Mouse (Mus musculus) embryonic facial prominence, embryonic 11.5 days (tissue): ENCODE measurements around the gene Slc29a1. TPM values are rescaled to one million over a fixed set of nuclear protein-coding genes. Genes with fewer than 3 reads are reported as not detected.

Experiments
- ATAC-seq: fragments of 200-750 bp; cut with Nextera tagmentation; replicated peaks from 2 replicates; pipeline ENCODE4 v1.8.0; 2017; ENCODE audit warnings: low read depth; ENCODE audit not compliant: insufficient number of reproducible peaks, low FRiP score, low TSS enrichment
- DNase-seq: peaks from one replicate; pipeline ENCODE4 v3.0.0-alpha.2; 2015; ENCODE audit warnings: low spot score
- H3K27ac ChIP-seq: fragments of 300-500 bp; sonication (generic); replicated peaks from 2 replicates; pipeline ENCODE4 v1.5.1; 2014; ENCODE audit warnings: mild to moderate bottlenecking, low read depth, low read length, control low read depth
- H3K27me3 ChIP-seq: fragments of 300-500 bp; sonication (generic); 2 replicates; pipeline ENCODE4 v1.6.1; 2014; ENCODE audit warnings: mild to moderate bottlenecking, low read length, moderate library complexity, mixed read lengths; ENCODE audit not compliant: control insufficient read depth, insufficient read depth
- H3K36me3 ChIP-seq: fragments of 300-500 bp; sonication (generic); replicated peaks from 2 replicates; pipeline ENCODE4 v1.6.1; 2014; ENCODE audit warnings: low read depth, mild to moderate bottlenecking, low read length, moderate library complexity, mixed read lengths; ENCODE audit not compliant: control insufficient read depth, insufficient read depth
- H3K4me1 ChIP-seq: fragments of 300-500 bp; sonication (generic); 2 replicates; pipeline ENCODE4 v1.6.1; 2014; ENCODE audit warnings: low read length, mixed read lengths; ENCODE audit not compliant: control insufficient read depth, insufficient read depth
- H3K4me2 ChIP-seq: fragments of 300-500 bp; sonication (generic); 2 replicates; pipeline ENCODE4 v1.6.1; 2014; ENCODE audit warnings: low read depth, mild to moderate bottlenecking, control low read depth, low read length, moderate library complexity
- H3K4me3 ChIP-seq: fragments of 300-500 bp; sonication (generic); 2 replicates; pipeline ENCODE4 v1.5.1; 2014; ENCODE audit warnings: low read depth, low read length, control low read depth
- H3K9ac ChIP-seq: fragments of 300-500 bp; sonication (generic); replicated peaks from 2 replicates; pipeline ENCODE4 v1.6.1; 2014; ENCODE audit warnings: mild to moderate bottlenecking, control low read depth, low read length
- H3K9me3 ChIP-seq: fragments of 300-500 bp; sonication (generic); replicated peaks from 2 replicates; pipeline ENCODE4 v1.6.1; 2016; ENCODE audit warnings: mild to moderate bottlenecking, low read length, inconsistent platforms, mixed read lengths; ENCODE audit not compliant: control insufficient read depth
- WGBS: fragments of 180-500 bp; shearing (Covaris S2); extraction: QIAGEN DNeasy Blood & Tissue Kit; methylation state at CpG from one replicate; pipeline ENCODE4 v1.1.7; 2014; 5-methylcytosine and 5-hydroxymethylcytosine counted together
- polyA plus RNA-seq: library from polyadenylated mRNA; unstranded; fragments of >200 nt; fragmentation: Nextera tagmentation; extraction: Ambion mirVana; gene quantifications from 2 replicates; pipeline ENCODE4 v1.2.1, GENCODE M21; 2014

Gene Slc29a1
- polyA plus RNA-seq, 1 experiment from 2014 or later: 52.5 TPM

DNA sequence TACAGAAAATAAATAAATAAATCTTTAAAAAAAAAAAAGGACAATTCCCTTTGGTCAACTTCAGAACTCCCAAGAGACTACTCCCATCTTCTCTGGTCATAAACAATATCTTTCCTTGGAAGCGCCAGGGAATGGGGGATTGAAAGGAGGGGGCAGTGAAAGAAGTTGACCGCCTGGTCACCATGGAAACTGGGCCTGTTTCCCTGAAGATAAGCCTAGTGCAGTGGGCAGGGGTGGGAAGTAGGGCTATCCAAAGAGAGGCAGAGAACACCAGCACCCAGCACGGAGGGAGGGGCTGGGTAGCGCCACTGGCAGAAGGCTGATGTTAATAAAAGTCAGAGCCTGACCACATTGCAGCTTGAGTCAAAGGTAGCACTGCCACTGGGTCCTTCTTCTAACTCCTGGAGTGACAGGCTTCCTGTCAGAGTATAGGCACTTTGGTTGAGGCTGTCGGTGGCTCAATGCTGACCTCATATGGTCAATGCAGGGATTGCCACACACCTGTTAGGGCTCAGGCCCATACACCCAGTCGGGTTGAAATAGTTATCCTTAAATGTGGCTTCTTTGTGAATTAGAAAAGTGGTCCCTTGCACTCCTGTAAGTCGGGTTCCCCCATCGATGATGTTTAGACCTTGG lies 47.5 kb downstream of the Slc29a1 start:
- Histone ChIP-seq H3K4me3 (no peak overlapping the region), H3K9me3 (no peaks in the 10 kb centered on the region), H3K27me3 (peaks cover 11% of the 10 kb centered on the region), H3K36me3 (no peaks in the 10 kb centered on the region), H3K4me2 (no peak overlapping the region), H3K4me1 (peaks cover 5% of the 10 kb centered on the region; the same call in 1 of the 2 replicates), H3K9ac (no peak overlapping the region), H3K27ac (no peak overlapping the region)
- DNase-seq (peak; percentile 86), ATAC-seq (no peak)
- WGBS: 3% methylated on average over 8 of the region's 8 CpGs

DNA sequence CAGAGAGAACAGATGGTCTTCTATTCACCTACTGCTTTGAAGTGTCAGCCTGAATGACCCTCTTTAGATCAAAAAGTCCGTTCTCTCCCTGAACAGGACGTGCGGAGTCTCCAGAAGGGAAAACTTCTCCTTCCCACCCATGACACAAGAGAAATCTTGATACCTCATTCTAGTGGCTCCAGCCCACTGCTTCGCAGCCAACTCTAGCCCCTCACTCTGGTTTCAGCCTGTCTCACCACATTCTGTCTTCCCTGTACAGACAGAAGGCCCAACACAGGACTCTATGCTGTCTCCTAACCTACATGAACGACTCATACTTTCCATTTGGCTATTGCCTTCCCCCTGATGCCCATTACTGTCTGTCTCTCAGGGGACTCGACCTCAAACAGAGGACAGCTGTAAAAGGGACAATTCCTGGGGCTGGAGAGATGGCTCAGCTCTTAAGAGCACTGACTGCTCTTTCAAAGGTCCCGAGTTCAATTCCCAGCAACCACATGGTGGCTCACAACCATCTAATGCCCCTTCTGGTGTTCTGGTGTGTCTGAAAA lies 48.1 kb downstream of the Slc29a1 start:
- Histone ChIP-seq H3K9ac (no peak overlapping the region), H3K4me1 (peaks cover 4% of the 10 kb centered on the region; the same call in 1 of the 2 replicates), H3K27me3 (peaks cover 15% of the 10 kb centered on the region), H3K4me2 (no peak overlapping the region), H3K27ac (no peak overlapping the region), H3K9me3 (no peaks in the 10 kb centered on the region), H3K4me3 (no peak overlapping the region), H3K36me3 (no peaks in the 10 kb centered on the region; the same call in 1 of the 2 replicates)
- WGBS: 47% methylated on average over 7 of the region's 7 CpGs
- ATAC-seq (no peak), DNase-seq (no peak)

GRCm38 (mm10) chr17:45550253-45550652 lies 49.2 kb downstream of the Slc29a1 start:
- peak overlapping the region; percentile 88 for H3K4me2 ChIP-seq
- no peak for ATAC-seq
- H3K36me3 ChIP-seq: no peaks in the 10 kb centered on the region; the same call in 1 of the 2 replicates
- peaks cover 4% of the 10 kb centered on the region for H3K4me1 ChIP-seq
- peaks cover 25% of the 10 kb centered on the region for H3K27me3 ChIP-seq
- H3K27ac ChIP-seq: no peak overlapping the region
- DNase-seq: no peak
- peak overlapping the region; percentile 93; the same call in 1 of the 2 replicates for H3K4me3 ChIP-seq
- peak overlapping the region; percentile 93 for H3K9ac ChIP-seq
- WGBS: 31% methylated on average over 5 of the region's 5 CpGs
- H3K9me3 ChIP-seq: no peaks in the 10 kb centered on the region

DNA sequence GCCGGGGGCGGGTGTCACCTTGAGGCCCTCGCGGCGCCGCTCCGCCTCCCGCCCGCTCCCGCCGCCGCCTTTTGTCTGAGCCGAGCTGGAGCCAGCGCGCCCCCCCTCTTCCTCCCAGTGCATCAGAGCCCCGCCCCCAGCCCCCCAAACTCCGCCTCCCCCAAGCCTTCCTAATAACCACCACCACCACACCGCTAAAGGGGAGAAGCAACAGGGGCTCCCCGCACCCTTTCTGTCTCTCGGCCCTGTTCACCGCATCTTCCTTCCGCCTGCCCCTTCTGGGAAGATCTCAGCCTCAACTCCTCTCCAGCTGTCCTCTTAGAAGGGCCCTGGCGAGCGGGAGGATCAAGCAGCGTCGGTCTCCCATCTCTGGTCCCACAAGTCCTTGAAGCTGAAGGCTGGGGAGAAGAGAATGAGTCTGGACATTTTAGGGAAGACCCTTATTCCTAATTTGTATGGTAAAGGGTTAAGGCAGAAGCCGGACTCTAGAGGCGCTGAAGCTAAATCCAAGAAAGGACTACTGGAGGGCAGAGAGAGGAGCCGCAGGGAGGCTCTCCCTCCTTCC lies 49.7 kb downstream of the Slc29a1 start, which contains the start of gene Tmem151b:
Gene Tmem151b (minus strand): TSS at position 61 of the 565 bp plus-strand sequence.
- DNase-seq (peak; percentile 84), ATAC-seq (no peak; the same call in 1 of the 2 replicates)
- Histone ChIP-seq H3K4me1 (peaks cover 8% of the 10 kb centered on the region), H3K9me3 (no peaks in the 10 kb centered on the region), H3K36me3 (no peaks in the 10 kb centered on the region; the same call in 1 of the 2 replicates), H3K4me2 (peak within 1 kb of the TSS; percentile 88), H3K9ac (peak within 1 kb of the TSS; percentile 93), H3K27me3 (peaks cover 31% of the 10 kb centered on the region), H3K27ac (peak within 1 kb of the TSS; percentile 86), H3K4me3 (peak within 1 kb of the TSS; percentile 93)
- WGBS: 0% methylated on average over 18 of the region's 29 CpGs

GRCm38 (mm10) chr17:45548541-45549512 lies 50.6 kb downstream of the Slc29a1 start:
- H3K4me3 ChIP-seq: peak overlapping the region; percentile 93
- H3K4me2 ChIP-seq: peak overlapping the region; percentile 88
- peaks cover 40% of the 10 kb centered on the region for H3K27me3 ChIP-seq
- no peaks in the 10 kb centered on the region; the same call in none of the 2 replicates for H3K36me3 ChIP-seq
- H3K9ac ChIP-seq: peak overlapping the region; percentile 93
- 3% methylated on average over 44 of the region's 68 CpGs for WGBS
- ATAC-seq: peak; percentile 37
- DNase-seq: peak; percentile 74
- H3K4me1 ChIP-seq: peaks cover 8% of the 10 kb centered on the region
- no peaks in the 10 kb centered on the region for H3K9me3 ChIP-seq
- H3K27ac ChIP-seq: peak overlapping the region; percentile 86

GRCm38 (mm10) chr17:45547461-45548190 lies 51.8 kb downstream of the Slc29a1 start:
- Histone ChIP-seq H3K36me3 (no peaks in the 10 kb centered on the region; the same call in none of the 2 replicates), H3K27ac (no peak overlapping the region), H3K4me1 (peaks cover 8% of the 10 kb centered on the region), H3K4me2 (no peak overlapping the region), H3K9me3 (no peaks in the 10 kb centered on the region), H3K4me3 (no peak overlapping the region), H3K9ac (no peak overlapping the region), H3K27me3 (peaks cover 49% of the 10 kb centered on the region)
- DNase-seq (no peak), ATAC-seq (no peak)
- WGBS: 82% methylated on average over 5 of the region's 5 CpGs

DNA sequence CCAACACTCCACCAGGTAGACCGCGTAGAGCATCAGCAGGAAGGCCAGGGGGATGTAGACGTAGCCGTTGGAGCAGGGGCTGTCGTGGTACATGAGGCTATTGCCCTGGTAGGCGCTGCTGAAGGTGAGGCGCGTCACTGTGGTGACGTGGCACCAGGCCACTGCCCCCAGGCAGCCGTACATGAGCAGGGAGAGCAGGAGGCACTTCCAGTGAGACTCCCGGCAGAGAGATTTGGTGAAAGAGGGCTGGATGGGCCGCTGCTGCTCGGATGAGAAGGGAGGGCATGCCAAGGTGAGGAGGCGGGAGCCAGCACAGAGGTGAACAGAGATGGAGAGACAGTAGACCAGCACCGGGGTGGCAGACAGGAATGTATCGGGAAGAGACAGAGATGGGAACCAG lies 52.5 kb downstream of the Slc29a1 start:
- peaks cover 49% of the 10 kb centered on the region for H3K27me3 ChIP-seq
- no peak for ATAC-seq
- H3K4me2 ChIP-seq: no peak overlapping the region
- H3K4me3 ChIP-seq: no peak overlapping the region
- no peak for DNase-seq
- H3K36me3 ChIP-seq: no peaks in the 10 kb centered on the region; the same call in none of the 2 replicates
- WGBS: 72% methylated on average over 16 of the region's 16 CpGs
- H3K4me1 ChIP-seq: peaks cover 8% of the 10 kb centered on the region
- no peaks in the 10 kb centered on the region for H3K9me3 ChIP-seq
- no peak overlapping the region for H3K9ac ChIP-seq
- no peak overlapping the region for H3K27ac ChIP-seq
